Mouse (Mus musculus) forebrain, embryonic 15.5 days (tissue): ENCODE measurements around the gene Cand2. TPM values are rescaled to one million over a fixed set of nuclear protein-coding genes. Genes with fewer than 3 reads are reported as not detected.

ENCODE experiments used
- ATAC-seq: fragments of 200-750 bp; cut with Nextera tagmentation; replicated peaks from 2 replicates; pipeline ENCODE4 v1.8.0; 2017; ENCODE audit warnings: mild to moderate bottlenecking, moderate TSS enrichment, moderate library complexity
- H3K27ac ChIP-seq: fragments of 300-500 bp; sonication (generic); replicated peaks from 2 replicates; pipeline ENCODE4 v1.5.1; 2015; ENCODE audit warnings: mild to moderate bottlenecking, inconsistent platforms
- H3K27me3 ChIP-seq: fragments of 300-500 bp; sonication (generic); 2 replicates; pipeline ENCODE4 v1.6.1; 2015; ENCODE audit warnings: inconsistent platforms
- H3K36me3 ChIP-seq: fragments of 300-500 bp; sonication (generic); 2 replicates; pipeline ENCODE4 v1.6.1; 2015; ENCODE audit warnings: mild to moderate bottlenecking, inconsistent platforms
- H3K4me1 ChIP-seq: fragments of 300-500 bp; sonication (generic); 2 replicates; pipeline ENCODE4 v1.6.1; 2015; ENCODE audit warnings: inconsistent platforms
- H3K4me2 ChIP-seq: fragments of 300-500 bp; sonication (generic); replicated peaks from 2 replicates; pipeline ENCODE4 v1.6.1; 2015; ENCODE audit warnings: mild to moderate bottlenecking, inconsistent platforms
- H3K4me3 ChIP-seq: fragments of 300-500 bp; sonication (generic); 2 replicates; pipeline ENCODE4 v1.5.1; 2015; ENCODE audit warnings: mild to moderate bottlenecking, inconsistent platforms
- H3K9ac ChIP-seq: fragments of 300-500 bp; sonication (generic); replicated peaks from 2 replicates; pipeline ENCODE4 v1.6.1; 2015; ENCODE audit warnings: mild to moderate bottlenecking, inconsistent platforms
- H3K9me3 ChIP-seq: fragments of 300-500 bp; sonication (generic); 2 replicates; pipeline ENCODE4 v1.6.1; 2016; ENCODE audit warnings: inconsistent platforms
- WGBS: fragments of 180-500 bp; shearing (Covaris S2); methylation state at CpG from one replicate; pipeline ENCODE4 v1.1.7; 2015; ENCODE audit warnings: mixed read lengths; 5-methylcytosine and 5-hydroxymethylcytosine counted together
- polyA plus RNA-seq: library from polyadenylated mRNA; unstranded; fragments of >200 nt; fragmentation: Nextera tagmentation; extraction: Ambion mirVana; gene quantifications from 2 replicates; pipeline ENCODE4 v1.2.1, GENCODE M21; 2015

Gene Cand2
- polyA plus RNA-seq, 1 experiment from 2014 or later: 17.1 TPM

GRCm38 (mm10) chr6:115760137-115760536 is 14.2 kb upstream of the Cand2 start:
- no peak overlapping the region for H3K4me2 ChIP-seq
- H3K9ac ChIP-seq: no peak overlapping the region
- no peak overlapping the region for H3K4me3 ChIP-seq
- H3K27me3 ChIP-seq: no peaks in the 10 kb centered on the region
- H3K27ac ChIP-seq: no peak overlapping the region
- no peaks in the 10 kb centered on the region for H3K9me3 ChIP-seq
- ATAC-seq: no peak
- H3K4me1 ChIP-seq: peaks cover 15% of the 10 kb centered on the region
- no peaks in the 10 kb centered on the region for H3K36me3 ChIP-seq
- 89% methylated on average over 4 of the region's 4 CpGs for WGBS

- H3K9me3 ChIP-seq: no peaks in the 10 kb centered on the region
- no peak overlapping the region for H3K9ac ChIP-seq
- no peaks in the 10 kb centered on the region for H3K36me3 ChIP-seq
- H3K4me3 ChIP-seq: no peak overlapping the region
- H3K4me2 ChIP-seq: no peak overlapping the region
- no peak overlapping the region for H3K27ac ChIP-seq
- WGBS: 74% methylated on average over 4 of the region's 4 CpGs
- no peaks in the 10 kb centered on the region for H3K27me3 ChIP-seq
- peaks cover 15% of the 10 kb centered on the region for H3K4me1 ChIP-seq
- ATAC-seq: no peak
These were observed 13.4 kb upstream of the Cand2 start for GRCm38 (mm10) chr6:115760982-115761381.

DNA sequence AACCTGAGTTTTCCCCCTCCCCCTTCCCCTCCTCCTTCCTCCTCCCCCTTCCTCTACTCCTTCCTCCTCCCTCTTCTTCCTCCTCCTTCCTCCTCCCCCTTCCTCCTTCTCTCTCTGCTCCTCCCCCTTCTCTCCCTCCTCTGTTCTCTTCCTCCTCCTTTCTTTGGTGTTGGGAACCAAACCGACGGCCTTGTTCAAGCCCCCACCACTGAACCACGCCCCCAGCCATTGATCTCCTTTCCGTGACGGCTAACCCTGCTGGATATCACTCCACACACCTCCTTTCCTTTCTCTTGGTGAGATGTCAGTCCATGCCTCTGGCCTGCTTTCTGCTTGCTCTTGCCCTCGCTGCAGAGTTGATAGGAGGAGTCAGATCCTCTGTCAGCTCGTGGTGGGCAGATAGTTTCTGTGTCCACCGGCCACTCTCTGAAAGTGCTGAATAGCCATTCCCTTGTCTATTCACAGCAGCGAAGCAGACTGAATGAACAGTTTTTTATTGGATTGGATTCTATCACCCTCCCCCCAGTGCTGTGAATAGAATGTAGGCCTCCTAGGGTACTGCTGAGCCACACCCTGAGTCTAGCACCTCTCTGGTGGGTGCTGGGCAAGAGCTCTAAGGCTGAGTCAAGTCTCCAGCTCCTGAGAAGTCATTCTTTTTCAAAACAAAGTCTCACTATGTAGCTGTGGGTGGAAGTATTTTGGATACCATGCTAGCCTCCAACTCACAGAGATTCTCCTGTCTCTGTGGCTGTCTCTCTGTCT is 12.2 kb upstream of the Cand2 start, which contains the start of gene Tmem40:
TSS of gene Tmem40 (minus strand) at position 416 of the 762 bp plus-strand sequence.
- Histone ChIP-seq H3K9me3 (no peaks in the 10 kb centered on the region), H3K36me3 (no peaks in the 10 kb centered on the region), H3K9ac (no peak within 1 kb of the TSS), H3K27me3 (no peaks in the 10 kb centered on the region), H3K4me3 (no peak within 1 kb of the TSS), H3K27ac (no peak within 1 kb of the TSS; the same call in 1 of the 2 replicates), H3K4me2 (no peak within 1 kb of the TSS), H3K4me1 (peaks cover 15% of the 10 kb centered on the region)
- ATAC-seq: no peak; the same call in 1 of the 2 replicates
- 2% methylated on average over 9 of the region's 9 CpGs for WGBS

DNA sequence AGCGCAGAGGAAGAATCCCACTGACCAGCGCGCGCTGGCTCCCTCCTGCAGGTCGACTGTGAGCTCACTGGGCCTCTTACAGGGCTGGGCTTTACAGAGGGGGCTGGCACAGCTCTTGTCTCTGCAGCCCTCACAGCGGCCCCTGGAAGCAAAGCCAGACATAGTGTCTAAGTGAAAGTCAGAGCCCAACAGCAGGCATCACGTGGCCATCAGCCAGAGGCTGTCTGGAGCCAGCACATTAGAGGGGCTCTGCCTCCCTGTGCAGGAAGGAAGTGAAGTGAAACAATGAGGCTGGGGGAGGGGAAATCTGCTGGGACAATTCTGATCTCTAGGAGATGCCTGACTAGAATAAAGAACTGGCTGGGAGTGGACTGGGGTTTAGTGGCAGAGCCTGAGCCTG is 10.2 kb upstream of the Cand2 start:
- Histone ChIP-seq H3K36me3 (no peaks in the 10 kb centered on the region), H3K27ac (peak overlapping the region; percentile 64), H3K9me3 (no peaks in the 10 kb centered on the region), H3K27me3 (no peaks in the 10 kb centered on the region), H3K4me3 (no peak overlapping the region), H3K9ac (no peak overlapping the region), H3K4me2 (no peak overlapping the region; the same call in 1 of the 2 replicates), H3K4me1 (peaks cover 15% of the 10 kb centered on the region)
- peak; percentile 91 for ATAC-seq
- 6% methylated on average over 7 of the region's 7 CpGs for WGBS

DNA sequence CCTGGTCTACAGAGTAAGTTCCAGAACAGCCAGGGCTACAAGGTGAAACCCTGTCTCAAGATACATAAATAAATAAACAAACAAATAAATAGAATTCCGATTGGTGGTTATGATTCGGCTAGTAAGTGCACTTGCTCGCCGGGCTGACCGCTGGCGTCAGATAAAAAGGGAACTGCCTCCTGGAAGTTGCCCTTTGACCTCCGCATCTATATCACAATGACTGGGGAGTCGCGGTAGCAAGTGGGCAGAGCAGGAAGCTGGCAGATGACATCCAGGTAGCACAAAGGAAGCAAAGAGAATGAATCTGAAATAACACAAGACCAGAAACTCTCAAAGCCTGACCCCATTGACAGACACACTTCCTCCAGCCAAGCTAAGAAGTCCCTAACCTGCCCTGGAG is 7.0 kb upstream of the Cand2 start:
- Histone ChIP-seq H3K9ac (no peak overlapping the region), H3K27ac (no peak overlapping the region), H3K4me2 (no peak overlapping the region), H3K9me3 (no peaks in the 10 kb centered on the region), H3K4me3 (no peak overlapping the region), H3K36me3 (no peaks in the 10 kb centered on the region), H3K4me1 (peaks cover 11% of the 10 kb centered on the region), H3K27me3 (no peaks in the 10 kb centered on the region)
- WGBS: 56% methylated on average over 9 of the region's 9 CpGs
- ATAC-seq: no peak

GRCm38 (mm10) chr6:115768207-115768606 is 6.1 kb upstream of the Cand2 start:
- WGBS: 90% methylated on average over 4 of the region's 4 CpGs
- H3K4me3 ChIP-seq: no peak overlapping the region
- ATAC-seq: no peak
- no peaks in the 10 kb centered on the region for H3K9me3 ChIP-seq
- H3K27me3 ChIP-seq: no peaks in the 10 kb centered on the region
- H3K27ac ChIP-seq: no peak overlapping the region
- no peaks in the 10 kb centered on the region for H3K36me3 ChIP-seq
- no peak overlapping the region for H3K9ac ChIP-seq
- no peak overlapping the region for H3K4me2 ChIP-seq
- peaks cover 8% of the 10 kb centered on the region for H3K4me1 ChIP-seq

DNA sequence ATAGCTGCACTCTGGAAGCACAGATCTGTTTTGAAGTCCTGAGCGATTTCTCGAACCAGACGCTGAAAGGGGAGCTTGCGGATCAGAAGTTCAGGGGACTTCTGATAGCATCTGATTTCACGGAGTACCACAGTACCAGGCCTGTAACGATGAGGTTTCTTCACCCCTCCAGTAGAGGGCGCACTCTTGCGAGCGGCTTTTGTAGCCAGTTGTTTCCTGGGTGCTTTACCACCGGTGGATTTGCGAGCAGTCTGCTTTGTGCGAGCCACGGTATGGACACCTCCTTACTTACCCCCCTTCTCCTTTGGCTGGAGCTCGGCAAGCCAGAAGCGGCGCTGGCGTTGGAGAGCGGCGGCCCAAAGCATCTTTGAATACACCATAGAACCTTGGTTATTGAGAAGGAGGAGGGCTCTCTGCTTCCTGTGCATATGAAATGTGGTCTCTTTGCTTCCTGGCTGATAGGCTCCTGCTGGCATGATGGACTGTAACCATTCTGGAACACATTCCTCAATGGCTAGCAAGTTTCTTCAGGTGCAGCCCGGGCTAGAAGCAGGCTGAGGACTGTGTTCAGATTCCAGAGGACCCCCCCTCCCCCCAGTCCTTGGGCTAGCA is 4.2 kb upstream of the Cand2 start:
- 79% methylated on average over 20 of the region's 20 CpGs for WGBS

GRCm38 (mm10) chr6:115770852-115771251 is 3.5 kb upstream of the Cand2 start:
- 88% methylated on average over 4 of the region's 4 CpGs for WGBS
- Histone ChIP-seq H3K4me3 (no peak overlapping the region), H3K27me3 (no peaks in the 10 kb centered on the region), H3K9me3 (no peaks in the 10 kb centered on the region), H3K4me1 (peaks cover 18% of the 10 kb centered on the region), H3K27ac (no peak overlapping the region), H3K36me3 (no peaks in the 10 kb centered on the region), H3K4me2 (no peak overlapping the region), H3K9ac (no peak overlapping the region)
- ATAC-seq: no peak

More for the DNA sequence above, 4.2 kb upstream of the Cand2 start:
- ATAC-seq: no peak
- Histone ChIP-seq H3K9me3 (no peaks in the 10 kb centered on the region), H3K36me3 (no peaks in the 10 kb centered on the region), H3K27me3 (no peaks in the 10 kb centered on the region), H3K9ac (no peak overlapping the region), H3K27ac (no peak overlapping the region), H3K4me1 (peaks cover 11% of the 10 kb centered on the region), H3K4me3 (no peak overlapping the region), H3K4me2 (no peak overlapping the region)

GRCm38 (mm10) chr6:115772201-115772600 is 2.1 kb upstream of the Cand2 start:
- Histone ChIP-seq H3K36me3 (no peaks in the 10 kb centered on the region), H3K27ac (no peak overlapping the region), H3K27me3 (no peaks in the 10 kb centered on the region), H3K4me1 (peaks cover 30% of the 10 kb centered on the region), H3K9me3 (no peaks in the 10 kb centered on the region), H3K4me3 (no peak overlapping the region), H3K4me2 (no peak overlapping the region), H3K9ac (no peak overlapping the region)
- ATAC-seq: no peak
- WGBS: 85% methylated on average over 6 of the region's 6 CpGs

- no peak overlapping the region for H3K9ac ChIP-seq
- no peaks in the 10 kb centered on the region for H3K27me3 ChIP-seq
- no peaks in the 10 kb centered on the region for H3K9me3 ChIP-seq
- 86% methylated on average over 1 of the region's 1 CpGs for WGBS
- no peak overlapping the region for H3K4me3 ChIP-seq
- H3K36me3 ChIP-seq: no peaks in the 10 kb centered on the region
- no peak overlapping the region for H3K4me2 ChIP-seq
- H3K27ac ChIP-seq: no peak overlapping the region
- ATAC-seq: no peak
- peaks cover 30% of the 10 kb centered on the region for H3K4me1 ChIP-seq
These were observed 1.7 kb upstream of the Cand2 start for GRCm38 (mm10) chr6:115772604-115773003.

GRCm38 (mm10) chr6:115773966-115774413 is 348 bp upstream of the Cand2 start:
- peak overlapping the region; percentile 58 for H3K27ac ChIP-seq
- peak overlapping the region; percentile 46 for H3K9ac ChIP-seq
- H3K36me3 ChIP-seq: peaks cover 3% of the 10 kb centered on the region; the same call in 1 of the 2 replicates
- H3K4me2 ChIP-seq: peak overlapping the region; percentile 66
- no peaks in the 10 kb centered on the region for H3K27me3 ChIP-seq
- peak overlapping the region; percentile 87 for H3K4me3 ChIP-seq
- 0% methylated on average over 14 of the region's 14 CpGs for WGBS
- ATAC-seq: peak; percentile 87
- no peaks in the 10 kb centered on the region for H3K9me3 ChIP-seq
- H3K4me1 ChIP-seq: peaks cover 30% of the 10 kb centered on the region

- peak overlapping the region; percentile 87 for H3K4me3 ChIP-seq
- peaks cover 4% of the 10 kb centered on the region; the same call in 1 of the 2 replicates for H3K36me3 ChIP-seq
- H3K4me2 ChIP-seq: peak overlapping the region; percentile 66
- peak overlapping the region; percentile 83 for H3K9ac ChIP-seq
- WGBS: 44% methylated on average over 3 of the region's 3 CpGs
- no peaks in the 10 kb centered on the region for H3K27me3 ChIP-seq
- no peak for ATAC-seq
- no peaks in the 10 kb centered on the region for H3K9me3 ChIP-seq
- H3K27ac ChIP-seq: peak overlapping the region; percentile 72; the same call in 1 of the 2 replicates
- peaks cover 30% of the 10 kb centered on the region for H3K4me1 ChIP-seq
These were observed 1.5 kb downstream of the Cand2 start for GRCm38 (mm10) chr6:115775838-115776237.
